Mouse (Mus musculus): ENCODE results near the gene Tmem179. TPM values are rescaled to one million over a fixed set of nuclear protein-coding genes. Genes with fewer than 3 reads are reported as not detected.

Gene Tmem179
- polyA plus RNA-seq, 1 experiment: 0.04 TPM

DNA sequence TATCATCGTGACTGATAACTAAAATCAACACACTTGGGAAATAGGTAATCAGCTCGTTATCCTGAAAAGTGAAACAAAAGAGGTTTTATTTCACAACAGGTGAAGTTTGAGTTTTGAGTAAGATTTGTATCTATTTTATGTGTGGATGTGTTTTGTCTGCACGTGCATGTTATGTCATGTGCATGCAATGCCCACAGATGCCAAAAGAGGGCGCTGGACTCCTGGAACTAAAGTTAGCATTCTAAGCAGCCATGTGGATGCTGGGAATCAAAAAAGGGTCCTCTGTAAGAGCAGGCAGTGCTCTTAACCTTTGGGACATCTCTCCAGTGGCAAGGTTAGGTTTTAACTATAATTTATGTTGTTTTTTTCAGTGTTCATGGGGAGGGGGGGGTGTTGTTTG, 53.3 kb downstream of the Tmem179 start:
- Histone ChIP-seq H3K27me3 (ENCODE audit: control insufficient read depth, insufficient read depth, low read length) (no peaks in the 10 kb centered on the region), H3K4me3 (ENCODE audit: control insufficient read depth, insufficient read depth, low read length) (no peak overlapping the region), H3K36me3 (ENCODE audit: control insufficient read depth, insufficient read depth, low read length) (no peaks in the 10 kb centered on the region), H3K4me1 (replicated peaks; ENCODE audit: control insufficient read depth, insufficient read depth, low read length) (no peaks in the 10 kb centered on the region), H3K27ac (ENCODE audit: control insufficient read depth, insufficient read depth, low read length) (no peak overlapping the region)
- no peak for TF ChIP-seq POLR2A (IDR thresholded peaks at IDR 0.05; ENCODE audit: control insufficient read depth, extremely low read depth, insufficient read depth, low read length, poor library complexity)
- no peak for TF ChIP-seq CTCF (IDR thresholded peaks at IDR 0.05; ENCODE audit: borderline replicate concordance, control insufficient read depth, extremely low read depth, insufficient read depth, low read length, poor library complexity)
- DNase-seq: no peak
- 87% methylated on average over 4 of the region's 4 CpGs for WGBS

DNA sequence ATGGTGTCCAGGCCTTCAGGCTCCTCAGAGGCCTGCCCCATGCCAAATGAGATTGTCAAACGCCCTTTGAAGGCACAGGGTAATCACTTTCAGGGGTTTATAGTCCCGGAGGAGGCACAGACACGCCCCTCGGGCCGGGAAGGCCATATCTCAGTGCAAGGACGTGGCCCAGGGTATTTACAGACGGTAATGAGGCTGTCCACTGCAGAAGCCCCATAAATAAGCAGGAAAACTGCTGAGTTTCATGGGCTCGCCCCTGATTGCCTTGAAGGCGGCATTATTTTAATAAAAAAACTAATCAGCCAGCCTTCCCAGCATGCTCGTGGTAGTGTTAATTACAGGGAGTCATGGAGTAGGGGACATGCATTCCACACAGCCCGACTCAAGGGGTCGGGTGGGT, 54.1 kb downstream of the Tmem179 start:
- no peaks in the 10 kb centered on the region for H3K36me3 ChIP-seq (ENCODE audit: control insufficient read depth, insufficient read depth, low read length)
- no peak for DNase-seq
- no peak overlapping the region for H3K4me3 ChIP-seq (ENCODE audit: control insufficient read depth, insufficient read depth, low read length)
- H3K4me1 ChIP-seq (replicated peaks; ENCODE audit: control insufficient read depth, insufficient read depth, low read length): no peaks in the 10 kb centered on the region
- no peak overlapping the region for H3K27ac ChIP-seq (ENCODE audit: control insufficient read depth, insufficient read depth, low read length)
- no peaks in the 10 kb centered on the region for H3K27me3 ChIP-seq (ENCODE audit: control insufficient read depth, insufficient read depth, low read length)
- WGBS: 92% methylated on average over 12 of the region's 12 CpGs
- TF ChIP-seq POLR2A (IDR thresholded peaks at IDR 0.05; ENCODE audit: control insufficient read depth, extremely low read depth, insufficient read depth, low read length, poor library complexity) (no peak), CTCF (IDR thresholded peaks at IDR 0.05; ENCODE audit: borderline replicate concordance, control insufficient read depth, extremely low read depth, insufficient read depth, low read length, poor library complexity) (no peak)

DNA sequence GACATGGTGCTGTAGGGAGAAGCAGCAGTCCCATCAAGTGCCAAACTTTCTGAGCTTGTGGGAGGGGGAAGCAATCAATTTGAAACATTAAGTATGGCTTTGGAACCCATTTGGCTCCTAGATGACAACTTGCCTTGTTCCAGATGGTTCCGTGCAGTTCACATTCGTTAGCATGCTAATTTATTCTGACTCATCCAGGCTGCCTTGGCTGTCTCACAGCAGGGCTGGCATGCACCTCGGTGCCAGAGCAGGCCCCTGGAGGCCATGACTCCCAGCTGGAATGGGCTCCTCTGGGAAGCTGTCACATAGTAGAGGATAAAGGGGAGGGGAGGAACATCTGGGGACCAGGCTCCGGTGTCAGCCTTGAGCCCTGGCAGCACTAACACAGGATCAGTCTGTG, 58.7 kb downstream of the Tmem179 start:
- no peaks in the 10 kb centered on the region for H3K36me3 ChIP-seq (ENCODE audit: control insufficient read depth, insufficient read depth, low read length)
- TF ChIP-seq POLR2A (IDR thresholded peaks at IDR 0.05; ENCODE audit: control insufficient read depth, extremely low read depth, insufficient read depth, low read length, poor library complexity) (no peak), CTCF (IDR thresholded peaks at IDR 0.05; ENCODE audit: borderline replicate concordance, control insufficient read depth, extremely low read depth, insufficient read depth, low read length, poor library complexity) (no peak)
- no peak overlapping the region for H3K4me3 ChIP-seq (ENCODE audit: control insufficient read depth, insufficient read depth, low read length)
- H3K4me1 ChIP-seq (replicated peaks; ENCODE audit: control insufficient read depth, insufficient read depth, low read length): no peaks in the 10 kb centered on the region
- H3K27me3 ChIP-seq (ENCODE audit: control insufficient read depth, insufficient read depth, low read length): no peaks in the 10 kb centered on the region
- DNase-seq: no peak
- H3K27ac ChIP-seq (ENCODE audit: control insufficient read depth, insufficient read depth, low read length): no peak overlapping the region
- WGBS: 91% methylated on average over 4 of the region's 4 CpGs

DNA sequence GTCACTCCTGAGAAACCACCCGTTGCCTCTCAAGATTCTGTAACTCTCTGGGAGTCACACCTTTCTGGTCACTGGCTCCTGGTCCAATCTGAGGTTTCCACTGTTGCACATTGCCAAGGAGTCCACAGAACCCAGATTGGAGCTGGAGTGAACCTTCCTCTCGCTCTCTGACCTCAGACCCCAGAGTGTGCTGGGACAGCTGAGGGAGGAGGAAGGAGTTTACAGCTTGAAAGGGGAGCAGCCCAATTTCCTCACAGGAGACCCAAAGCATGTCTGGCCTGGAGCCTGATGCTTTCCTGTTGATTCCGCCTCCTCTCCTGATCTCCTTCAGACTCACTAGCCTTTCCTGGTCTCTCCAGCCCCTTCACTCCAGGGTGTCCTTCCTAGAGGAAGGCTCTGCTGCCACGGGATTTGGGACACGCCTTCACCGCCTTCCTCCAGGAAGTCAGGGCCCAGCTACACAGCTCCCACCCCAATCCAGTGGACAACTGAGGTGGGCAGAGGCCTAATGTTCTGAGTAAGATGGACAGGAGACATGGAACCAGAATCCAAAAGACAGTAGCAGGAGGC, 60.3 kb downstream of the Tmem179 start:
- no peaks in the 10 kb centered on the region for H3K27me3 ChIP-seq (ENCODE audit: control insufficient read depth, insufficient read depth, low read length)
- no peak for TF ChIP-seq CTCF (IDR thresholded peaks at IDR 0.05; ENCODE audit: borderline replicate concordance, control insufficient read depth, extremely low read depth, insufficient read depth, low read length, poor library complexity)
- TF ChIP-seq POLR2A (IDR thresholded peaks at IDR 0.05; ENCODE audit: control insufficient read depth, extremely low read depth, insufficient read depth, low read length, poor library complexity): no peak
- 90% methylated on average over 6 of the region's 6 CpGs for WGBS
- H3K4me1 ChIP-seq (replicated peaks; ENCODE audit: control insufficient read depth, insufficient read depth, low read length): no peaks in the 10 kb centered on the region
- H3K36me3 ChIP-seq (ENCODE audit: control insufficient read depth, insufficient read depth, low read length): no peaks in the 10 kb centered on the region
- no peak overlapping the region for H3K4me3 ChIP-seq (ENCODE audit: control insufficient read depth, insufficient read depth, low read length)
- DNase-seq: no peak
- no peak overlapping the region for H3K27ac ChIP-seq (ENCODE audit: control insufficient read depth, insufficient read depth, low read length)

- H3K27ac ChIP-seq (ENCODE audit: control insufficient read depth, insufficient read depth, low read length): no peak overlapping the region
- no peak for DNase-seq
- peaks cover 31% of the 10 kb centered on the region for H3K4me1 ChIP-seq (replicated peaks; ENCODE audit: control insufficient read depth, insufficient read depth, low read length)
- WGBS: 94% methylated on average over 9 of the region's 9 CpGs
- no peaks in the 10 kb centered on the region for H3K27me3 ChIP-seq (ENCODE audit: control insufficient read depth, insufficient read depth, low read length)
- no peaks in the 10 kb centered on the region for H3K36me3 ChIP-seq (ENCODE audit: control insufficient read depth, insufficient read depth, low read length)
- TF ChIP-seq POLR2A (IDR thresholded peaks at IDR 0.05; ENCODE audit: control insufficient read depth, extremely low read depth, insufficient read depth, low read length, poor library complexity) (no peak), CTCF (IDR thresholded peaks at IDR 0.05; ENCODE audit: borderline replicate concordance, control insufficient read depth, extremely low read depth, insufficient read depth, low read length, poor library complexity) (no peak)
- H3K4me3 ChIP-seq (ENCODE audit: control insufficient read depth, insufficient read depth, low read length): no peak overlapping the region
These were observed 64.7 kb downstream of the Tmem179 start for GRCm38 (mm10) chr12:112451826-112452225.

- no peaks in the 10 kb centered on the region for H3K27me3 ChIP-seq (ENCODE audit: control insufficient read depth, insufficient read depth, low read length)
- no peak overlapping the region for H3K27ac ChIP-seq (ENCODE audit: control insufficient read depth, insufficient read depth, low read length)
- DNase-seq: no peak
- H3K4me3 ChIP-seq (ENCODE audit: control insufficient read depth, insufficient read depth, low read length): no peak overlapping the region
- peaks cover 35% of the 10 kb centered on the region for H3K4me1 ChIP-seq (replicated peaks; ENCODE audit: control insufficient read depth, insufficient read depth, low read length)
- H3K36me3 ChIP-seq (ENCODE audit: control insufficient read depth, insufficient read depth, low read length): no peaks in the 10 kb centered on the region
- WGBS: 81% methylated on average over 1 of the region's 1 CpGs
- TF ChIP-seq CTCF (IDR thresholded peaks at IDR 0.05; ENCODE audit: borderline replicate concordance, control insufficient read depth, extremely low read depth, insufficient read depth, low read length, poor library complexity) (no peak), POLR2A (IDR thresholded peaks at IDR 0.05; ENCODE audit: control insufficient read depth, extremely low read depth, insufficient read depth, low read length, poor library complexity) (no peak)
These were observed 65.2 kb downstream of the Tmem179 start for GRCm38 (mm10) chr12:112451381-112451780.

GRCm38 (mm10) chr12:112450883-112451282, 65.7 kb downstream of the Tmem179 start:
- TF ChIP-seq POLR2A (IDR thresholded peaks at IDR 0.05; ENCODE audit: control insufficient read depth, extremely low read depth, insufficient read depth, low read length, poor library complexity): no peak
- TF ChIP-seq CTCF (IDR thresholded peaks at IDR 0.05; ENCODE audit: borderline replicate concordance, control insufficient read depth, extremely low read depth, insufficient read depth, low read length, poor library complexity): peak; percentile 76; the same call in 1 of the 2 replicates
- Histone ChIP-seq H3K27me3 (ENCODE audit: control insufficient read depth, insufficient read depth, low read length) (no peaks in the 10 kb centered on the region), H3K4me3 (ENCODE audit: control insufficient read depth, insufficient read depth, low read length) (no peak overlapping the region), H3K36me3 (ENCODE audit: control insufficient read depth, insufficient read depth, low read length) (no peaks in the 10 kb centered on the region), H3K27ac (ENCODE audit: control insufficient read depth, insufficient read depth, low read length) (peak overlapping the region; percentile 99), H3K4me1 (replicated peaks; ENCODE audit: control insufficient read depth, insufficient read depth, low read length) (peaks cover 36% of the 10 kb centered on the region)
- DNase-seq: peak; percentile 76
- WGBS: 54% methylated on average over 6 of the region's 6 CpGs

Other genes starting within 250 kb of the Tmem179 start
- gene A530016L24Rik, start 27.3 kb downstream of the Tmem179 start, polyA plus RNA-seq (2012; rRNA removed): 13.6 and 14.5 TPM in 2 replicates
- 26.3 and 26.8 TPM in 2 replicates for gene Inf2, start 72.0 kb upstream of the Tmem179 start, polyA plus RNA-seq (2012; rRNA removed)
- 10.9 and 14.2 TPM in 2 replicates for gene Adssl1, start 103.3 kb upstream of the Tmem179 start, polyA plus RNA-seq (2012; rRNA removed)
- gene Siva1, start 127.9 kb upstream of the Tmem179 start, polyA plus RNA-seq (2012; rRNA removed): 131 and 134 TPM in 2 replicates
- 220 and 229 TPM in 2 replicates for gene Akt1, start 158.1 kb upstream of the Tmem179 start, polyA plus RNA-seq (2012; rRNA removed)
- gene Zbtb42, start 162.1 kb upstream of the Tmem179 start, polyA plus RNA-seq (2012; rRNA removed): 15.9 and 17.8 TPM in 2 replicates
- gene Cep170b, start 203.7 kb upstream of the Tmem179 start, polyA plus RNA-seq (2012; rRNA removed): 21.1 and 22.8 TPM in 2 replicates
- gene Pld4, start 243.9 kb upstream of the Tmem179 start, polyA plus RNA-seq (2012; rRNA removed): 82.3 and 99.8 TPM in 2 replicates